Mouse (Mus musculus): ENCODE data around the gene Bloc1s2.
"Not testable (repeated sequence)": the region's sequence is repeated elsewhere in the genome, so short reads cannot be mapped to it uniquely, and the experiment has no call there.

Gene Bloc1s2

GRCm38 (mm10) chr19:44127729-44128497 is 18.3 kb downstream of the Bloc1s2 start:
- no peak for DNase-seq (ENCODE audit: low read depth, low spot score)

- DNase-seq (ENCODE audit: low read depth, low spot score) = no peak
These were observed 25.1 kb downstream of the Bloc1s2 start for GRCm38 (mm10) chr19:44121137-44121536.

- not testable (repeated sequence) for DNase-seq (ENCODE audit: low read depth, low spot score)
These were observed 25.6 kb downstream of the Bloc1s2 start for GRCm38 (mm10) chr19:44120686-44121085.

- DNase-seq (ENCODE audit: low read depth, low spot score) = no peak
These were observed 28.5 kb downstream of the Bloc1s2 start for GRCm38 (mm10) chr19:44117793-44118192.

GRCm38 (mm10) chr19:44111706-44112105 is 34.5 kb downstream of the Bloc1s2 start:
- peak; percentile 34 for DNase-seq (ENCODE audit: low read depth, low spot score)

- no peak for DNase-seq (ENCODE audit: low read depth, low spot score)
These were observed 35.9 kb downstream of the Bloc1s2 start for GRCm38 (mm10) chr19:44110356-44110755.

GRCm38 (mm10) chr19:44108996-44109395 is 37.2 kb downstream of the Bloc1s2 start:
- no peak for DNase-seq (ENCODE audit: low read depth, low spot score)

GRCm38 (mm10) chr19:44107661-44108521 is 38.4 kb downstream of the Bloc1s2 start:
- no peak for DNase-seq (ENCODE audit: low read depth, low spot score)

- DNase-seq (ENCODE audit: low read depth, low spot score) = peak; percentile 98
These were observed 39.2 kb downstream of the Bloc1s2 start, which contains the start of gene Chuk for GRCm38 (mm10) chr19:44106831-44107660. Chuk (minus strand) TSS chr19:44107480.

- no peak for DNase-seq (ENCODE audit: low read depth, low spot score)
These were observed 41.9 kb downstream of the Bloc1s2 start for GRCm38 (mm10) chr19:44104393-44104792.

- DNase-seq (ENCODE audit: low read depth, low spot score) = no peak
These were observed 43.2 kb downstream of the Bloc1s2 start for GRCm38 (mm10) chr19:44103001-44103400.

GRCm38 (mm10) chr19:44100840-44101239 is 45.4 kb downstream of the Bloc1s2 start:
- no peak for DNase-seq (ENCODE audit: low read depth, low spot score)
